Mouse (Mus musculus) neutrophil, adult 5-6 weeks (primary cell): Measurements from ENCODE around the gene Bcl2l11. TPM values are rescaled to one million over a fixed set of nuclear protein-coding genes. Genes with fewer than 3 reads are reported as not detected.

Experiments
- ATAC-seq: fragments of 151-379, 151-347 bp; 2 replicates; pipeline ENCODE4 v1.8.0; 2017; ENCODE audit warnings: mild to moderate bottlenecking, moderate TSS enrichment; ENCODE audit not compliant: insufficient number of reproducible peaks, poor library complexity, low FRiP score, severe bottlenecking; ENCODE audit errors: extremely low read depth
- total RNA-seq: library from RNA; stranded (forward); fragments of 200-1000 nt; gene quantifications from 2 replicates; pipeline ENCODE4 v1.2.3, GENCODE M21; 2017

The Bcl2l11 gene
- total RNA-seq, 1 experiment from 2014 or later = 48.5 TPM

- ATAC-seq = no peak
Observed at GRCm38 (mm10) chr2:128188461-128188860, 62.6 kb downstream of the Bcl2l11 start.

GRCm38 (mm10) chr2:128189691-128190090, 63.9 kb downstream of the Bcl2l11 start:
- ATAC-seq = no peak

- no peak; the same call in 1 of the 2 replicates for ATAC-seq
Observed at GRCm38 (mm10) chr2:128190196-128190595, 64.4 kb downstream of the Bcl2l11 start.

GRCm38 (mm10) chr2:128193411-128193810, 67.6 kb downstream of the Bcl2l11 start:
- no peak for ATAC-seq

- no peak for ATAC-seq
Observed at GRCm38 (mm10) chr2:128197379-128197778, 71.5 kb downstream of the Bcl2l11 start.

GRCm38 (mm10) chr2:128203147-128203546, 77.3 kb downstream of the Bcl2l11 start:
- peak; percentile 50; the same call in 1 of the 2 replicates for ATAC-seq

- ATAC-seq = peak; percentile 75
Observed at GRCm38 (mm10) chr2:128203749-128204405, 78.0 kb downstream of the Bcl2l11 start.

- no peak for ATAC-seq
Observed at GRCm38 (mm10) chr2:128208541-128208940, 82.7 kb downstream of the Bcl2l11 start.

- ATAC-seq = no peak
Observed at GRCm38 (mm10) chr2:128209841-128210329, 84.0 kb downstream of the Bcl2l11 start.

GRCm38 (mm10) chr2:128210376-128210775, 84.5 kb downstream of the Bcl2l11 start:
- no peak for ATAC-seq

GRCm38 (mm10) chr2:128211022-128211880, 85.4 kb downstream of the Bcl2l11 start:
- no peak for ATAC-seq

GRCm38 (mm10) chr2:128211881-128212209, 86.0 kb downstream of the Bcl2l11 start:
- ATAC-seq = no peak
